Comparison of ENCODE assay signal across 21 mouse cellular contexts in the genomic region with DNA sequence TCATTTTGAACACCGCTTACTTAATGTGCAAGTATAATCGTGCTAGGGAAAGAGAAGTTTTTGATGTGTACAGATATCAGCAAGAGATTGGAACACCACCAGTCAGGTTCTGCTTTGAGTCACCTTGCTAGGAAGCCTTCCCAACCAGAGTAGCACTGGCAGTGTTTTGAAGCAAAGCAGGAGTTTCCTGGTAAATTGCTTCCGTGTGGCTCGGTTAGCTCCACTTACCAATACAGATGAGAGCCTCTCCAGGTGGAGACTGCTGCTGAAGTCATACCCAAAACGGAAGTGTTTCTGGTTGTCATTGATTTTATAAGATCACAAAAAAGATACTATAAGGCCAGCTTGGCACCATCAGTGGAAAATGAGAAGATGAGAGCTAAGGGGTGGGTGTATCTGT.
DNase-seq lines count a peak whose midpoint lies in the region; ATAC-seq lines count a peak whose summit lies in the region.
"Had no signal": no experiment of that assay in that cellular context is flagged by ENCODE, and none has a peak within 500 bp of the region (broad histone marks: within the 10 kb centered on the region; RNA-seq: fewer than 3 reads in every experiment).

No protein-coding gene starts in this region.

- H3K27me3 ChIP-seq in limb, embryonic 13.5 days = no peaks in the 10 kb centered on the region
- H3K27me3 ChIP-seq: embryonic facial prominence, embryonic 12.5 days; forebrain, embryonic 12.5 days; heart, embryonic 15.5 days; intestine, embryonic 15.5 days had no signal

- H3K4me1 ChIP-seq in limb, embryonic 13.5 days = peaks cover 10% of the 10 kb centered on the region
- H3K4me1 ChIP-seq: embryonic facial prominence, embryonic 12.5 days; forebrain, embryonic 12.5 days; heart, embryonic 15.5 days; hindbrain, embryonic 10.5 days; intestine, embryonic 15.5 days had no signal

- peaks cover 20% of the 10 kb centered on the region; the same call in 1 of the 2 replicates for H3K36me3 ChIP-seq in limb, embryonic 13.5 days
- H3K36me3 ChIP-seq: embryonic facial prominence, embryonic 12.5 days; forebrain, embryonic 12.5 days; heart, embryonic 15.5 days; hindbrain, embryonic 10.5 days; intestine, embryonic 15.5 days had no signal

- no peaks in the 10 kb centered on the region for H3K9me3 ChIP-seq in limb, embryonic 13.5 days
- H3K9me3 ChIP-seq: embryonic facial prominence, embryonic 12.5 days; forebrain, embryonic 12.5 days; heart, embryonic 15.5 days; hindbrain, embryonic 10.5 days; intestine, embryonic 15.5 days had no signal

- 57% methylated on average over 5 of the region's 5 CpGs for WGBS in limb, embryonic 13.5 days

- 0 out of 2 replicates have a peak overlapping the region, but pooled peaks have one; percentile 10 for H3K27ac ChIP-seq in limb, embryonic 13.5 days
- H3K27ac ChIP-seq: embryonic facial prominence, embryonic 12.5 days; forebrain, embryonic 12.5 days; heart, adult 2 months; heart, embryonic 15.5 days; hindbrain, embryonic 10.5 days; hindbrain, embryonic 14.5 days; intestine, embryonic 15.5 days had no signal

- H3K9ac ChIP-seq in limb, embryonic 13.5 days = no peak overlapping the region
- H3K9ac ChIP-seq: embryonic facial prominence, embryonic 12.5 days; forebrain, embryonic 12.5 days; heart, embryonic 15.5 days; hindbrain, embryonic 14.5 days; intestine, embryonic 15.5 days had no signal

- ATAC-seq in limb, embryonic 13.5 days (ENCODE audit: low FRiP score, low read depth) = no peak
- ATAC-seq in CD4-positive, CD25-positive, alpha-beta regulatory T cell, adult 4 months = no peak
- ATAC-seq: forebrain, embryonic 16.5 days; intestine, embryonic 15.5 days had no signal

- H3K4me2 ChIP-seq in limb, embryonic 13.5 days (replicated peaks) = no peak overlapping the region
- H3K4me2 ChIP-seq: embryonic facial prominence, embryonic 12.5 days; forebrain, embryonic 12.5 days; heart, embryonic 11.5 days; heart, embryonic 15.5 days; hindbrain, embryonic 14.5 days; intestine, embryonic 15.5 days had no signal

- DNase-seq in gastrocnemius, adult 18-20 months (ENCODE audit: low spot score) = peak; percentile 22
- DNase-seq in gastrocnemius, postnatal 25 days = no peak
- peak; percentile 3 to 7 for DNase-seq in right cerebral cortex, adult 2 months (ENCODE audit: low spot score in 2 of 2)
- no peak for DNase-seq in right cerebral cortex, postnatal 36 days (ENCODE audit: low spot score in 2 of 2)
- DNase-seq in urinary bladder, adult 18-20 months (ENCODE audit: low spot score in 2 of 2) = no peak
- DNase-seq: adrenal gland, adult 2 months; adrenal gland, postnatal 25 days; cerebellum, adult 2 months; cerebellum, postnatal 10 days; heart, postnatal 14 days had no signal

- no peak overlapping the region for H3K4me3 ChIP-seq in limb, embryonic 13.5 days
- H3K4me3 ChIP-seq: embryonic facial prominence, embryonic 12.5 days; forebrain, embryonic 12.5 days; heart, adult 2 months; heart, embryonic 15.5 days; hindbrain, embryonic 10.5 days; intestine, embryonic 15.5 days had no signal

Comparison
In these comparisons a context has a peak if more than half of its experiments do, and no peak if none do; other contexts are left out.
1. DNase-seq: peak in gastrocnemius, adult 18-20 months (single experiment) and right cerebral cortex, adult 2 months (2 of 2); none in gastrocnemius, postnatal 25 days (single experiment), right cerebral cortex, postnatal 36 days (0 of 2) and urinary bladder, adult 18-20 months (0 of 2).